Mouse (Mus musculus) hindbrain, embryonic 12.5 days (tissue): ENCODE data around the gene 6030468B19Rik. TPM values are rescaled to one million over a fixed set of nuclear protein-coding genes. Genes with fewer than 3 reads are reported as not detected.
"Not testable (repeated sequence)": the region's sequence is repeated elsewhere in the genome, so short reads cannot be mapped to it uniquely, and the experiment has no call there.

Experiments used
- ATAC-seq: fragments of 200-750 bp; cut with Nextera tagmentation; 2 replicates; pipeline ENCODE4 v1.8.0; 2017; ENCODE audit warnings: moderate TSS enrichment; ENCODE audit not compliant: low FRiP score
- H3K27ac ChIP-seq: fragments of 300-500 bp; sonication (generic); 2 replicates; pipeline ENCODE4 v1.5.1; 2016; ENCODE audit warnings: mild to moderate bottlenecking
- H3K27me3 ChIP-seq: fragments of 300-500 bp; sonication (generic); 2 replicates; pipeline ENCODE4 v1.6.1; 2016; ENCODE audit warnings: mild to moderate bottlenecking
- H3K36me3 ChIP-seq: fragments of 300-500 bp; sonication (generic); 2 replicates; pipeline ENCODE4 v1.6.1; 2016; ENCODE audit warnings: mild to moderate bottlenecking
- H3K4me1 ChIP-seq: fragments of 300-500 bp; sonication (generic); 2 replicates; pipeline ENCODE4 v1.6.1; 2016
- H3K4me2 ChIP-seq: fragments of 300-500 bp; sonication (generic); replicated peaks from 2 replicates; pipeline ENCODE4 v1.6.1; 2016; ENCODE audit warnings: mild to moderate bottlenecking
- H3K4me3 ChIP-seq: fragments of 300-500 bp; sonication (generic); 2 replicates; pipeline ENCODE4 v1.5.1; 2016; ENCODE audit warnings: mild to moderate bottlenecking
- H3K9ac ChIP-seq: fragments of 300-500 bp; sonication (generic); 2 replicates; pipeline ENCODE4 v1.6.1; 2016; ENCODE audit warnings: mild to moderate bottlenecking, moderate library complexity
- H3K9me3 ChIP-seq: fragments of 300-500 bp; sonication (generic); replicated peaks from 2 replicates; pipeline ENCODE4 v1.6.1; 2016; ENCODE audit warnings: mild to moderate bottlenecking
- WGBS: fragments of 180-500 bp; shearing (Covaris S2); methylation state at CpG from one replicate; pipeline ENCODE4 v1.1.7; 2016; 5-methylcytosine and 5-hydroxymethylcytosine counted together
- polyA plus RNA-seq: library from polyadenylated mRNA; unstranded; fragments of >200 nt; fragmentation: Nextera tagmentation; extraction: Ambion mirVana; gene quantifications from 2 replicates; pipeline ENCODE4 v1.2.1, GENCODE M21; 2016

6030468B19Rik gene
- polyA plus RNA-seq, 1 experiment from 2014 or later, result 0.67 TPM

DNA sequence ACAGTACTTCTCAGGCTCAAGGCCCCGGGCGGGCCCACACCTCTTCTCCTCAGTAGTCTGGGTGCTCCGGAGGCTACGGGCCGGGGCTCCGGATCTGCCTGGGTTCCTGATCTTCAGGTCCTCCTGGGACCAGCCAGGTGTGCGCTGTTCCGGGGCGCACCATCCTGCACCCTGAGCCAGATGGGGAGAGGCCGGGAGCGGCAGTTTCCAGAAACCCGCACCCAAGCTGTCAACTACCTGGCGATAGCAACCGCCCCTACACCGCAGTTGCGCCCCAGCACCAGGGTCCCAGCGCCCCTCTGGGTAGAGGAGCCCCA is 17.3 kb upstream of the 6030468B19Rik start:
- peak overlapping the region; percentile 74; the same call in 1 of the 2 replicates for H3K27ac ChIP-seq
- H3K36me3 ChIP-seq, result no peaks in the 10 kb centered on the region
- ATAC-seq, result no peak
- peaks cover 52% of the 10 kb centered on the region for H3K27me3 ChIP-seq
- 1% methylated on average over 17 of the region's 17 CpGs for WGBS
- H3K9ac ChIP-seq, result peak overlapping the region; percentile 39
- peaks cover 53% of the 10 kb centered on the region for H3K4me1 ChIP-seq
- H3K4me2 ChIP-seq, result peak overlapping the region; percentile 62
- H3K9me3 ChIP-seq, result no peaks in the 10 kb centered on the region
- H3K4me3 ChIP-seq, result peak overlapping the region; percentile 25

DNA sequence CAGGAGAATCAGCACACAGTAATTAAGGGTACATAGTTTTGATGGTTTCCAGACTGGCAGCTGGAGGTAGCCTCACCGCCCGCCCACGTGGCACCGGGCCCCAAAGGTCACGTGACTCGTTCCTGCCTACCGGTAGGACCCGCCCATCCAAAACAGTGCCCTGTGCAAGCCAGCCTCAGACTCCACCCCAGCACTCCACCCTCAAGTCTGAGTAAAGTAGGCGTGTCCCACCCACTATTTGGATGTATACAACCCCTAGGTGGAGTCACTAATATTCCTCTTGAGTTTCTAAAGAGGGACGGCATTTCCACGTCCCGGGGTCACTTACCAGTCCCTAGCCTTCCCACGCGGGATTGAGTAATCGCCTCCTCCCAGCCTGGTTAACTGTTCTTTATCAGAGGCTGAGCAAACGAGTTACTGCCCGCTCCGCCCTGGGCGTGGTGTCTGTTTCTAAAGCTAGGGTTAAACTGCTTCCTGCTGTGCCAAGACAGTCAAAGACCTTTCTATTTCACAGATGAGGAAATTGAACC is 16.8 kb upstream of the 6030468B19Rik start:
- 0 out of 2 replicates have a peak overlapping the region, but pooled peaks have one; percentile 74 for H3K27ac ChIP-seq
- 2% methylated on average over 19 of the region's 19 CpGs for WGBS
- peaks cover 53% of the 10 kb centered on the region for H3K4me1 ChIP-seq

DNA sequence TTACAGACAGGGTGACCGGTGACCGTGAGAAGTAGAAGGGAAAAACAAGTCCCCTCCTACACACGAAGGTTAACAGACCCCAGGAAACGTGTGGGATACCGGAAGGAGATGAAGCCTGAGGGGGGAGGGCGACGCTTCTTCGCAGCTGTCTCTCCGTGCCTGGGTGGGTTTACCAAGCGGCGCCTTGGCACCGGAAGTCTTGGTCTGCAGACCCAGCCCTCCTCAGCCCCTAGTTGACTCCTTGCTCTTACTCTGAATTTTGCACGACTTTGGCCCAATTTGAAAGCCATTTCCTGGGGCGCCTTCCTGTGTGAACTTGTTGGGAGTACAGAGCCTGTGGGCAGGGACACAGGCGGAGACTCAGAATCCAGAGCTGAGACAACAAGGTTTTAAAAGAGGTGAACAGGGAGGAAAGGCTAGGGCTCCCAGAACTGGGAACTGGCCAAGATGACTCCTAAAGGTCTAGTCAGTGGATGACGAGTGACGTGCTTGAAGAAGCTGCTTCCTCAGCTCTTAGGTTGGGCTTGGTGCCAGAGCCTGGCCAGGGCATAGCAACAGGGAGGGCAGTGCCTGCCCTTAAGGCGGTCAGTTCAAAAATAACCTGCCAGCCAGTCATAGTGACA is 16.1 kb upstream of the 6030468B19Rik start:
- Histone ChIP-seq H3K9ac (no peak overlapping the region), H3K27me3 (peaks cover 53% of the 10 kb centered on the region), H3K9me3 (no peaks in the 10 kb centered on the region), H3K4me3 (0 out of 2 replicates have a peak overlapping the region, but pooled peaks have one; percentile 25), H3K4me1 (peaks cover 55% of the 10 kb centered on the region), H3K36me3 (no peaks in the 10 kb centered on the region), H3K4me2 (peak overlapping the region; percentile 62), H3K27ac (peak overlapping the region; percentile 14; the same call in 1 of the 2 replicates)
- WGBS, result 23% methylated on average over 18 of the region's 18 CpGs
- no peak for ATAC-seq

More for the DNA sequence above, 16.8 kb upstream of the 6030468B19Rik start:
- ATAC-seq, result no peak
- Histone ChIP-seq H3K9ac (peak overlapping the region; percentile 39; the same call in 1 of the 2 replicates), H3K27me3 (peaks cover 53% of the 10 kb centered on the region), H3K36me3 (no peaks in the 10 kb centered on the region), H3K4me3 (peak overlapping the region; percentile 25), H3K9me3 (no peaks in the 10 kb centered on the region), H3K4me2 (peak overlapping the region; percentile 62)

DNA sequence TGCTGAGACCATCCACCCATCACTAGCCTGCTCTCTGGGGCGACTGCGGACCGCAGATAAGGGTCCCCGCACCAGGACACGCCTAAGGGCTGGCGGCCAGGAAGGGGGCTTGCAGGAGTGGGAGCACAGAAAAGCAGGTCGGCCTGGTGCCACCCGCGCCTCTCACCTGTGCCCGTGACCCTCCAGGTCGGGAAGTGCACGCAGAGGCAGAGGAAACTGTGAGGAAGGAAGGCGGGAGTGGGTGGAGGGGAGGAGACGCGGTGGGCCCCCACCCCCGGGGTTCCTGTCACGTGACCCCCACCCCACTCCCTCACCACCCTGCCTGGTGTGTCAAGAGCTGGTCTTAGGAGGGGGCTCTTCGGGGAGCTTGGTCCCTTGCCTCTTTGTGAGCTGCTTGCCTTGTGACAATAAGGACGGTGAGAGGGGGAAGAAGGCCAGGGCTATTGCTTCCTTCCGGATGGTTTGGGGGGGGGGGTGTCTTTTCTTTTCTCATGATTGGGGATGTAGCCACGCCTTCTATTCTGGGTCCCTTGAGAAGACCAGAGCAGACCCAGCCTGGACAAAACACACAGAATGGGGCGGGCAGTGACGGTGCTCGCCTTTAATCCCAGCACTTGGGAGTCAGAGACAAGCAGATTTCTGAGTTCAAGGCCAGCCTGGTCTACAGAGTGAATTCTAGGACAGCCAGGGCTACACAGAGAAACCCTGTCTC is 15.3 kb upstream of the 6030468B19Rik start, which contains the start of the genes Tmc8 and Tmc6:
TSS of gene Tmc8 (plus strand) at position 84 of the 712 bp plus-strand sequence.
TSS of gene Tmc6 (minus strand) at position 206 of the 712 bp plus-strand sequence.
- peak within 1 kb of the TSS; percentile 30 for H3K4me3 ChIP-seq
- no peaks in the 10 kb centered on the region for H3K36me3 ChIP-seq

DNA sequence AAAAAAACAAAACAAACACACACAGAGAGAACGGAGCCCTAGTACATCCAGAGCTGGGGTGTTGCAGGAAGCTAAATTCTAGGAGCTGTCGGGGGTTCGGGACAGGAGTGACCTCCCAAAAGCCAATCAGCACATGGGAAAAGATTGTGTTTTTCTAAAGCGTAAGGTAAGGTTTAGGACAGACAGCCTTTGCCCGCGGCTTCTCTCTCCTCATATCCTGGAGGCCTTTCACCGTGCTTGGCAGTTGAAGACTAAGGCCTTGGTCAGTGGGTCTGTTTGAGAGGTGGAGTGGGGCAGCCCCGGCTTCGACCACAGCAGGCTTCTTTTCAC is 14.8 kb upstream of the 6030468B19Rik start:
- no peaks in the 10 kb centered on the region for H3K9me3 ChIP-seq
- ATAC-seq, result no peak

More for the DNA sequence above, 15.3 kb upstream of the 6030468B19Rik start, which contains the start of the genes Tmc8 and Tmc6:
- peak within 1 kb of the TSS; percentile 62 for H3K4me2 ChIP-seq
- H3K27me3 ChIP-seq, result peaks cover 53% of the 10 kb centered on the region
- peak within 1 kb of the TSS; percentile 44 for H3K9ac ChIP-seq
- peaks cover 55% of the 10 kb centered on the region for H3K4me1 ChIP-seq
- H3K27ac ChIP-seq, result peak within 1 kb of the TSS; percentile 52
- no peak for ATAC-seq
- WGBS, result 41% methylated on average over 24 of the region's 24 CpGs
- no peaks in the 10 kb centered on the region for H3K9me3 ChIP-seq

DNA sequence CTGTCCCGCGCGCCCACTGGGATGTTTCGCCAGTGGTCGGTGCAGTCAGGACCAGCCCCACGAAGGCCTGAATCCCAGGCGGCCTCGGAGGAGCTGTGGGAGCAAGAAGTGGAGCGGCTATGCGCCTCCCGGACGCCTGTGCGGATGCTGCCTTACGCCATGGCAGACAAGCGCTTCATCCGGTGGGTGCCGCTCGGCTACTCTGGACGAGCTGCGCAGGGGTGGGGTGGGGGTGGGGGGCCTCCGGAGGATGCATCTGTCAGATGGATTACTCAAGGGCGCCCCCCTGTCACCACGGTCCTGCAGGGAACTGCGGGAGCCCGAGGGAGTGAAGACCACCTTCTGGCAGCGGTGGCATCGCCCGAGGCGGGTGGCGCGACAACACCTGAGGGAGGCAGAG is 14.4 kb upstream of the 6030468B19Rik start:
- peak; percentile 17; the same call in 1 of the 2 replicates for ATAC-seq
- H3K27ac ChIP-seq, result no peak overlapping the region
- H3K4me1 ChIP-seq, result peaks cover 55% of the 10 kb centered on the region
- peak overlapping the region; percentile 54 for H3K4me2 ChIP-seq
- no peaks in the 10 kb centered on the region for H3K9me3 ChIP-seq
- H3K4me3 ChIP-seq, result peak overlapping the region; percentile 30
- 4% methylated on average over 30 of the region's 31 CpGs for WGBS
- peaks cover 53% of the 10 kb centered on the region for H3K27me3 ChIP-seq
- no peaks in the 10 kb centered on the region for H3K36me3 ChIP-seq
- H3K9ac ChIP-seq, result peak overlapping the region; percentile 44

More for the DNA sequence above, 14.8 kb upstream of the 6030468B19Rik start:
- WGBS, result 37% methylated on average over 9 of the region's 9 CpGs
- peak overlapping the region; percentile 54 for H3K4me2 ChIP-seq
- peaks cover 55% of the 10 kb centered on the region for H3K4me1 ChIP-seq
- H3K4me3 ChIP-seq, result peak overlapping the region; percentile 30
- peaks cover 53% of the 10 kb centered on the region for H3K27me3 ChIP-seq
- peak overlapping the region; percentile 44 for H3K9ac ChIP-seq
- no peak overlapping the region for H3K27ac ChIP-seq
- no peaks in the 10 kb centered on the region for H3K36me3 ChIP-seq

DNA sequence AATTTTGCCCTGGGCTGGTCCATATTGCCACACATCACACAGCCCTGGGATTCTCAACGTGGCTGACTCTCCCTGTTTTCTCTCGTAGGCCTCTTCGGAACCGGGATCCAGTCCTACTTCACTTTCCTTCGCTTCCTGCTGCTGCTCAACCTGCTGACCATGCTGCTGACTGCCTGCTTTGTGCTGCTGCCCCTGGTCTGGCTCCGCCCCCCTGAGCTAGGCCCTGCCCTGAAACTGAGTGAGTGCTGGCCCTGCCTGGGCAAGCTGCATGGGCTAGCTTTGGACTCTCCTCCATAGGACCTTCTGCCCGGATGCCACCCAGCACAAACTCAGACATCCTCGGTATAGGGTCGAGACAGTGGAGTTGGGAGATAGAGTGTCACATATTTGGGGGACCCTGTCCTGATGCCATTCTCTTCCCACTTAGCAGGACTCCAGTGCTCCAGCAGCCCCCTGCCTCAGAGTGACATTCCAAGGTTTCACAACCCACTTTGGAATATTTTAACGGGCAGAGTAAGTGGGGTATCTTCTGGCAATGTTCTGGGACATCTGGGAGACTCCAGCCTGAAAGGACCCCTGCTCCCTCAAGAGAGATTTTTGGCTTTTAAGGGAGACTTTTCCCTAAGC is 13.7 kb upstream of the 6030468B19Rik start:
- H3K27me3 ChIP-seq, result peaks cover 53% of the 10 kb centered on the region

DNA sequence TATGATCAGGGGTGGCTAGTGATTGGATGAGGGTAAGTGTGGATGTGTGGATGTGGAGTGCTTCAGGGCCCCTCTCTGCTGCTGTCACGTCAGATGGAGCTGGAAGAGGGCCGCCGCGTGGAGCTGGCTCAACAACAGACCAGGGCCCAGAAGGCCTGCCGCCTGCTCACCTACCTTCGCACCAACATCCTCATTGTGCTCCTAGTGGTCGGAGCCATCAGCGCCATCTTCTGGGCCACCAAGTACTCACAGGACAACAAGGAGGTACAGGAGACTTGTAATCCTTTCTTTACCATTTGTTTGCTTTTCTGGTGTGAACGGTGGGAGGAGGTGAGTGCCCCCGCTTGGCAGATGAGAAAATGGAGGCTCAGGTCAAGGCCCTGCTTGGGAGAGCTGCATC is 11.2 kb upstream of the 6030468B19Rik start:
- no peak overlapping the region for H3K4me3 ChIP-seq
- H3K36me3 ChIP-seq, result no peaks in the 10 kb centered on the region
- no peak overlapping the region for H3K27ac ChIP-seq
- no peak for ATAC-seq
- no peak overlapping the region for H3K9ac ChIP-seq
- peaks cover 34% of the 10 kb centered on the region for H3K4me1 ChIP-seq
- no peaks in the 10 kb centered on the region for H3K9me3 ChIP-seq
- peaks cover 51% of the 10 kb centered on the region for H3K27me3 ChIP-seq
- 8% methylated on average over 10 of the region's 10 CpGs for WGBS
- H3K4me2 ChIP-seq, result no peak overlapping the region

More for the DNA sequence above, 13.7 kb upstream of the 6030468B19Rik start:
- peaks cover 50% of the 10 kb centered on the region for H3K4me1 ChIP-seq
- peak overlapping the region; percentile 54 for H3K4me2 ChIP-seq
- no peak for ATAC-seq
- H3K4me3 ChIP-seq, result 0 out of 2 replicates have a peak overlapping the region, but pooled peaks have one; percentile 30
- WGBS, result 33% methylated on average over 10 of the region's 10 CpGs
- 0 out of 2 replicates have a peak overlapping the region, but pooled peaks have one; percentile 44 for H3K9ac ChIP-seq
- H3K27ac ChIP-seq, result no peak overlapping the region
- H3K36me3 ChIP-seq, result no peaks in the 10 kb centered on the region
- H3K9me3 ChIP-seq, result no peaks in the 10 kb centered on the region

DNA sequence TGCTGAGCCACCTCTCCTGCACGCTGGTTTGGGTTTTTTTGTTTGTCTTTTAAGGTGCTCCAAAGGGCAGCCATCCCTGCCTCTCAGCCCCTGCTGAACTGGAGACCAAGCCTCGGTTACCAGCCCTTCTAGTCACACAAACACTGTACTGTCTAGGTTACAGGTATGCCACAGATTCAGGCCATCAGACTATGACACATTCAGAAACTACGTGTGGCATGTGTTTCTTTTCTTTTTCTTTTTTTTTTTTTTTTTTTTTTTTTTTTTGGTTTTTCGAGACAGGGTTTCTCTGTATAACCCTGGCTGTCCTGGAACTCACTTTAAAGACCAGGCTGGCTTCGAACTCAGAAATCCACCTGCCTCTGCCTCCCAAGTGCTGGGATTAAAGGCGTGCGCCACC is 9.0 kb upstream of the 6030468B19Rik start:
- not testable (repeated sequence) for H3K9me3 ChIP-seq, ATAC-seq, H3K4me3 ChIP-seq, H3K4me2 ChIP-seq, H3K36me3 ChIP-seq, H3K27ac ChIP-seq, H3K9ac ChIP-seq
- 82% methylated on average over 7 of the region's 7 CpGs for WGBS
- peaks cover 17% of the 10 kb centered on the region for H3K4me1 ChIP-seq
- peaks cover 45% of the 10 kb centered on the region for H3K27me3 ChIP-seq

DNA sequence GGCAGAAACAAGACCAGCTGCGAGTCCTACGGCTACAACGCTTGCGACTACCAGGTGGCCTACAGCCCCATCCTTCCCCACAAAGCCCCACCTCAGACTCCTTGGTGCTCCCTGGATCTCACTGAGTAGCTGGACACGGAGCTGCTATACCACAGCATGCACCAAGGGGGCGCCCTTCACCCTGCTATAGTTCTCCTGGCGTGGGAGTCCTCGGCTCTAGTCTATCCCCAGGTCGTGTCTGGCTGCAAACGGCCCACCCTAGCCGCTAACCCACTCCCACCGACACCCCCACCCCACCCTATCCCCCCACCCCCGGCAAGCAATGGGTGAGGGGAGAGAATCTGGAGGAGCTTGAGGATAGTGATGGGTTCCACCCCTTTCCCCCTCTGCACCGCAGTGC is 7.2 kb upstream of the 6030468B19Rik start:
- Histone ChIP-seq H3K4me3 (no peak overlapping the region), H3K9ac (no peak overlapping the region), H3K4me1 (peaks cover 14% of the 10 kb centered on the region), H3K27me3 (peaks cover 28% of the 10 kb centered on the region), H3K9me3 (no peaks in the 10 kb centered on the region), H3K36me3 (no peaks in the 10 kb centered on the region), H3K4me2 (peak overlapping the region; percentile 27; the same call in 1 of the 2 replicates), H3K27ac (no peak overlapping the region)
- WGBS, result 7% methylated on average over 14 of the region's 14 CpGs
- no peak for ATAC-seq

DNA sequence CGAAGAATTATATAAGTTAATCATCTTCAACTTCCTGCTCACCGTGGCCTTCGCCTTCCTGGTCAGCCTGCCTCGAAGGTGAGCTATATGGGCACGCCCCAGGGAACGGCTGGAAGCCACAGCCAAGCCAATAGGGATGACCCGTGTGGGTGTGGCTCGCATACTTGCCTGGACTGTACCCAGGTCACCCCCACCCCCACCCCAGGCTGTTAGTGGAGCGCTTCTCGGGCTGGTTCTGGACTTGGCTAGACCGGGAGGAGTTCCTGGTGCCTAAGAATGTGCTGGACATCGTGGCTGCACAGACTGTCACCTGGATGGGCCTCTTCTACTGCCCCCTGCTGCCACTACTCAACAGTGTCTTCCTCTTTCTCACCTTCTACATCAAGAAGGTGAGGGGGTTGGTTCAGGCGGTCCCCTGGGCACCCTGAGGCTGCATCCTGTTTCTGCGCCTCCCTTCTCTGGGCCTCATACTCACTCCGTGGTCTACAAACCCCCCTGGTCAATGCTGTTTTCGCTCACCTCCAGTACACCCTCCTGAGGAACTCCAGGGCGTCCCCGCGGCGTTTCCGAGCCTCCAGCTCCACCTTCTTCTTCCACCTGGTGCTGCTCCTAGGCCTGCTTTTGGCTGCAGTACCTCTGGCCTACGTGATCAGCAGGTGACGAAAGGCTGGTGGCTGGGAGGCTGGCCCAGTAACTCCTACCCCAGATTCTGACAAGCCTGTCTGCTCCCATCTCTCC is 6.6 kb upstream of the 6030468B19Rik start:
- no peak for ATAC-seq
- H3K4me2 ChIP-seq, result peak overlapping the region; percentile 27; the same call in 1 of the 2 replicates
- peaks cover 14% of the 10 kb centered on the region for H3K4me1 ChIP-seq
- no peaks in the 10 kb centered on the region for H3K36me3 ChIP-seq
- H3K9ac ChIP-seq, result no peak overlapping the region
- 29% methylated on average over 23 of the region's 23 CpGs for WGBS
- H3K27me3 ChIP-seq, result peaks cover 28% of the 10 kb centered on the region
- H3K27ac ChIP-seq, result no peak overlapping the region
- H3K9me3 ChIP-seq, result no peaks in the 10 kb centered on the region
- no peak overlapping the region for H3K4me3 ChIP-seq
